Mouse (Mus musculus) 416B (cell line): Measurements from ENCODE around the gene Gab2.
A peak's percentile ranks its signal among the peaks of the same experiment; 100 is the strongest.

Experiments used
- DNase-seq: peaks from one replicate; pipeline ENCODE4 v3.0.0; 2011; ENCODE audit warnings: low read depth

Gab2 gene

DNA sequence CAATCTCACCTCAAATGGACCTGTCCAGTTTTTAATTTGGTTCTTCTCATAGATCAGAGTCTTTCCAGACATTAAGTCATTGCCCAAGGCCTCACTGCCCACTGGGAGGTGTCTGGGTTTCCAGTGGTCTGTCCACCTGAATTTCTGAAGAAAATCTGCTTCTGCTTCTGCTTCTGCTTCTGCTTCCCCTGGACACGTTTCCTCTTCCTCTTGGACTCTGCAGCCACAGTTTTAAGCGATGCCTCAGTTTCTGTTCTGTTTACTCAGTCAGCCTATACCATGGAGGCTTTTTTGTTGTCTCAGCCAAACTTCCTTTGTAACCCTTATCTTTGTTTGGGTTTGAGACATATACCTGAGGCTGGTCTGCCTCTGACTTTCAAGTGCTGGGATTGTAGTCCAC is 170.3 kb downstream of the Gab2 start:
- peak; percentile 29 for DNase-seq

DNA sequence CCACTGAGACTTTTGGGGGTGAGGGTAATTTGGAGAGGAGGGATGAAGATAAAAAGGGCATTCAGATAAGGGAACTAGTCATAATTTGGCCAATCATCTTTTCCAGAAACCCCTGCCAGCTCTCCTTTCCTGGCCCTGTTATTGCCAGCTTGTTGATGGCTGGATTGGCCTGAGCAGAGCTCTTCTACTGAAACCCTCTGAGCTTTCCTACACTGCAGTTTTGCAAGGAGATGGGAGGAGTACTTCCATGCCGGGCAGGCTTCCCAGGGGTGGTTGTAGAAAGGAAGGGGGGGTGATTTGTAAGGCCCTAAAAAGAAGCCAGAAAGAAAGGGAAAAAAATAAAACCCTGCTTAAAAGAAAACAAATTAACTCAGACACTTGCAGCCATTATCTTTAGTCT is 181.2 kb downstream of the Gab2 start:
- DNase-seq, result no peak

DNA sequence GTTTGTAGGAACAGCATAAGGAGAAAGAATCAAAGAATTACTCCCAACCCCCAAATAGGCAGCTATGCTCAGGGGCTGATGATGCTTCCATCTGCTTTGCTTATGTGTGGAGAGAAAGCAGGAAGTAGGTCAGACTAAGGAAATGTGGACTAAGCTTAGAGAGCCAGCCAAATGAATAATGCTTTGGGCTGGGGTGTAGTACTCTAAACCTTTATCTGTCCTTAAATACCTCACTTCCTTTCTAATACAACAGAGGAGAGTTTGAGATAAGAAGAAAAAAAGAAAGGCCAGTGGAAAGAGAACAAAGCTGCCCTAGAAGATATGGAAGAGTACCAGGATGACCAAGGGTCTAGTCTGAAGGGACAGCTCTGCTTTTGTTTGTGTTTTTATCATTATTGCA is 189.0 kb downstream of the Gab2 start:
- DNase-seq, result peak; percentile 92

DNA sequence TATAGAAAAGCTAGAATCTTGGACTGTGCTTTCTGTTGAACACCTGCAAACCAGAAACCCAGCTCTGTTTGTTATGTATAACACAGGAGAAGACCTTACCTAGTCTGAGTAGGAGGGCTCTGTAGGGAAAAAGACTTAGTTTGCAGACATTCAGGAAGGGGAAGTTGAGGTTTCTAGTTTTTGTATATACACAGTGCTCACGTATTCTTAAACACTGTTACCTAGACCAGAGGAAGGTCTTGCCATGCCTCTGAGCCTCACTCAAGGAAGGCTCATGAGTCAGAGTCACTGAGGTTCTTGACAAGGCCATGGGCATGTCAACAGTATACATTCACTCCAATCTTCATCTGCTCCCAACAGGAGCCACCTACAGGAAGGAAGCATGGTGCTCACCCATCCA is 189.7 kb downstream of the Gab2 start:
- DNase-seq, result peak; percentile 71

DNA sequence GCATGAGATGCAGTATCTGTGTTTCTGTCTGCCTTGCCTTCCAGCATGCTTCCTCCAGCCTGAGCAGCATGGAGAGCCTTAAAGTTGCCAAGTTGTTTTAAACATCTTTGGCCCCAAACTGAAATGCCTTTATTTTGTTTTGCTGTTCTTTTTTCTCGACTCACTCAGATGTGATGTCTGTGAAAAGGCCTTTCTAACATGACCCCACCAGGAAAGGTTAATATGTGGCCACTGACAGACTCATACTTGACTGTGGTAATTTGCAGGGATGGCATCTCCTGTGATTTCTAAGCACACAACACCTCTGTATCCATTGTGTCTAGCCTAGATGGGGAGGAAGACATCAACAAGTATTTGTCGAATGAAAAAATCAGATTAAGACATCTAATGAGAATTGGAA is 215.6 kb downstream of the Gab2 start:
- DNase-seq, result no peak

DNA sequence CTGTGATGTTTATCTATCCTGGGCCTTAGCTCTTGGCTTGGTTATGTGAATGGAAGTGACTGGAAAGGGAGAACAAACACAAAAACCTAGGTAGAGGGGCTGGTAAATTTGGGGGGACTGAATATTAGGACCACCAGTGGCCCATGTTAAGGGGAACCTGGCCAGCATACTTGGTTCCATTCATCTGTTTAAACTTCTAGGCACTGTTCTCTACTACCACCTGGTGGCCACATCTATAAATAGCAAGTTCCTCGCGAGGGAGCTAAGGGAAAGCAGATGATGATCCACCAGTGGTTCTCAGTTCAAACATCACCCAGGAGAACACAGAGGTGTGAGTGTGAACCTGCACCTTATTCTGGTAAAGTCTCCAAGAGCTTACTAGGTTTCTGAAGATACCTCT is 216.1 kb downstream of the Gab2 start:
- DNase-seq, result peak; percentile 71

DNA sequence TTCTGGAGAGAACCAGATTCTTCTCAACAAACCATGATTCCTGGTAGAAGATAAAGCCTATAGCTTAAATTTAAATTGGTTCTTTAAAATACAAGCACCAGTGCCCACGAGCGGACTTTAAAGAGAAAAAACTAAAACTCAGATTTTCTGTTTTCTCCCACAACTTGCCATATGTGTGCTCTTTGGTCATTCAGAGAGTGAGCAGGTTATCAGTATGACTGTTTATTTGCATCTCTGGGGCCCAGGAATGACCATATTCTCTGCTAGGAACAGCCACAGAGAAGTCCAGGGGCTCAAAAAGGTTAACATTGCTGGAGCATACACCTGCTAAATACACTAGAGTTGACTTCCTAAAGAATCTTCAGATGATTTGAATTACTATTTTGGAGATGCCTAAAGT is 216.9 kb downstream of the Gab2 start:
- no peak for DNase-seq

DNA sequence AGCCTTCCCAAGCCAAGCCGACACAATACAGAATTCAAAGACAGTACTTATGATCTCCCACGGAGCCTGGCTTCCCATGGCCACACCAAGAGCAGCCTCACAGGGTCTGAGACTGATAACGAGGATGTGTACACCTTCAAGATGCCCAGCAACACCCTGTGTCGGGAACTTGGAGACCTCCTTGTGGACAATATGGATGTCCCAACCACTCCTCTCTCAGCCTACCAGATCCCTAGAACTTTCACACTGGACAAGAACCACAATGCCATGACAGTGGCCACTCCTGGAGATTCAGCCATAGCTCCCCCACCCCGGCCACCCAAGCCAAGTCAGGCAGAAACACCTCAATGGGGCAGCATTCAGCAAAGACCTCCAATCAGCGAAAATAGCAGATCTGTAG is 217.6 kb downstream of the Gab2 start:
- DNase-seq, result no peak

DNA sequence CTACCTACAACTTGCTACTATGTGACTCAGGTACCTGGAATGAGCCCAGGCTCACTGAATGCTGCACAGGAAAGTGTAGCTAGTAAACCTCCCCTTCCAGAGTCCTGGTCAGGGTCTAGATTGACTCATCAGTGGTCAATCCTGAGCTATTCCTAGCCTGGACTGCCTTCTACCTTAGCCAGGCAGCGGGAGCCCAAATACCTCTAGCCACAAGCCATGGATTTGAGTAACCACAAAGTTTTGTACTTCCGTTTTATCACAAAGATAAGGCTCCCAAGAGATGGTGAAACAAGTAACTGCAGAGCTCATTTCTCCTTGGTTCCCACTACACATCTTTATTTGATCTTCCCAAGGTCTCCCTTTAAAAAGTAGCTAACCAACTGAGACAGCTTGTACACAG is 219.5 kb downstream of the Gab2 start:
- DNase-seq, result peak; percentile 15

DNA sequence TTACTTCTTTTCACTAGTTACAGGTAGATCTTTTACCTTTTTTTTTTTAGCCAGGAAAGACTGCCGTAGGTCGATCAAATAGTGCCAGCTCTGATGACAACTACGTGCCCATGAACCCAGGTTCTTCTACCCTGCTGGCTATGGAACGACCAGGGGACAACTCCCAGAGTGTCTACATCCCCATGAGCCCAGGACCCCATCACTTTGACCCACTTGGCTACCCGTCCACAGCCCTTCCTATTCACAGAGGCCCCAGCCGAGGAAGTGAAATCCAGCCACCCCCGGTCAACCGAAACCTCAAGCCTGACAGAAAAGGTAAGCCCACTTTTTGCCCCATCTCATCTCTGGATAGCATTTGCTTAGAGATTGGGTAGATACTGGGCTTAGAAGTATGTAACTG is 219.9 kb downstream of the Gab2 start:
- no peak for DNase-seq

DNA sequence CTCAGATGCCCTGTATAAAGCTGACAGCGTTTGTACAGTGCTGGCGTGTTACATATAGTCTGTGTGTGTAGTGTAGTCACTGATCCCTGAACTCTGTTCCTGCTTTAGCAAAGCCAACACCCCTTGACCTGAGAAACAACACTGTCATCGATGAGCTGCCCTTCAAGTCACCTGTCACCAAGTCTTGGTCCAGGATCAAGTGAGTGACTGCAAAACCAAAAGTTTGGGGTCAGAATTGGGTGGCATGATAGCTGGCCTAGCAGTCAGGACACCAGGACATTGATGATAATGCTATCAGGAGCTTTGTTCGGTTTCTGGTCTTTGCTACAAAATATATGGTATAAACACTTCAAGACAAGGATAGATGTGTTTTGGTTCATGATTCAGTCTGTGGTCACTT is 220.9 kb downstream of the Gab2 start:
- no peak for DNase-seq

DNA sequence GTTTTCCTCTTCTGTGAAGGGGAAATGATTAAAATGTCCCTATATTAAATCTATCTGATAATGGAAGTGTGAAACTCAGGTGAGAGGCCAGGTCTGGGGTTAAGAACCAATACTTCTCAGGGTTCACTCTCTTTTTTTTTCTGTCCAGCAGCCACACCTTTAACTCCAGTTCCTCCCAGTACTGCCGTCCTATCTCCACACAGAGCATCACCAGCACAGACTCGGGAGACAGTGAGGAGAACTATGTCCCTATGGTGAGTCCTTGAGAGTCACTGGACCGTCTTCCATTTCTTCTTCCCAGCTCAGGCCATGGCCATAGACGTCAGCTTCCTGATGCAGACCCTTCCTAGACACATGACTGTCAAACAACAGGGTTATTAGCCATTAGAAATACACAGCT is 221.5 kb downstream of the Gab2 start:
- no peak for DNase-seq

DNA sequence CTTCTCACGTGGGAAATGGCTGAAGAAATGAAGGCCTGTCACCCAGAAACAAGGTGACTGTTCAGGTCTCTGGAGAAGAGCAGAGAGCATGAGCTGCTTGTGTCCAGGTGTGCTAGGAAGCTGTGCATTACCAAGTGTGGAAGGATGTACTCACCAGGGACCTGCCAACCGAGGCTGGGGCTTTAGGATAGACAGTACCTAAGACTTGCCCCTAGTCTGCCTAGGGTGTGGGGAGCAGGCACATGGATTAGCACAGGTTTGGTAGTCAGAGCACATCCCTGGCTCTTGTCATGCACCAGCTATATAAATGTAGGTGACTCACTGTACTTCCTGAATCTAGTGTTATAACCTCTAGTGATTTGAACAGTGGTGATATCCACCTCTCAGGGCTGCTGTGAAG is 222.2 kb downstream of the Gab2 start:
- no peak for DNase-seq

DNA sequence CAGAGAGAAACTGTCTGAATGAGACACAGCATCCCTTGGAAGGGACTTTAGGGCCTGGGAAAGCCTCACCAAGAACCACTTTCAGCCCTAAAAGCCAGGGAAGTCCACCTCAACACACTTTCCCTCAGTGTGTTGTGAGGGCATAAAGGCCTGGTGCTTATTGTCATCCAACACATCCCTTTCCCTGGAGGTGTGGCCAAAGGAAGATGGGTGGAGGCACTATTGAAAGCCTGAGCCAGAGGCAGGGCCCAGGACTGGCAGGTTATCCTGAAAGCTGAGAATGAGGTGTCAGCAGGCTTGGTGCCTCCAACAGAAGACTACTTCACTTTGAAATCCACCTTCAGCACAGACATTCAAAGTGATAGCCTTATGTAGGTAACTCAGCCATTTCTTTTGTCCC is 223.1 kb downstream of the Gab2 start:
- no peak for DNase-seq

DNA sequence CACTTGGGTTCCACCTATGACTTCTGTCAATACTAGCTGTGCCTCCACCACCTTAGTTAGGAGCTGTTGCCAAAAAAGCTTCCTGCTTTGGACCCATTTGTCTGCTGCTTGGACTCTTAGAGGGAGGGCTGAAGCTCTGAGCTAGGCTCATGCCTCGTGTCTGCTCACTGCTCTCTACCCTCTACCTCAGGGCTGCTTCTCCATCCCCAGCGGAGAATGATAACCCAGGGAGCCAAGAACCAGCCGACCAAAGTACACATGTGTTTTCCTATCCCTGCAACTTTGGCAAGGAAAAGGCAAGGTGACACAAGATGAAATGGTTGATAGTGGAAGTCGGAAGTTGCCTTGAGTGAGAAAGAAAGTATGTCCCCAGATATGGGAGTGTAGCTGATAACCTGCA is 223.8 kb downstream of the Gab2 start:
- no peak for DNase-seq

DNA sequence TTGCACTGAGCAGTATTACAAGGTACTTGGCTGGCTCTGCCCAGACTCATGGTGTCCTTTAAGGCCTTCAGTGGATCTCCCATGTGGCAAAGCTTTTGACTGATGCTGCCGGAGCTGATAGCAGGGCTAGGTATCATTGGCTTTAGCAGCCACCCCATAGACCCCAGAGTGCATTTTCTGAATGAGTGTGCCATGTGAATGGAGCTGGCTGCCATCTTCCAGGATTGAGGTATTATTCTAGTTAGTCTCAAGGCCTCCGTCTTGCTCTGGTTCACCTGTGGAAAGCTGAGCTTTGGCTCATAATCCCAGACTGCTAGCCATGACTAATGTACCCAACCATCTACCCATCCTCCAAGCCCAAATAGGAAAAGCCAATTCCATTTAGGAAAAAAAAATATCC is 225.4 kb downstream of the Gab2 start:
- DNase-seq, result no peak

DNA sequence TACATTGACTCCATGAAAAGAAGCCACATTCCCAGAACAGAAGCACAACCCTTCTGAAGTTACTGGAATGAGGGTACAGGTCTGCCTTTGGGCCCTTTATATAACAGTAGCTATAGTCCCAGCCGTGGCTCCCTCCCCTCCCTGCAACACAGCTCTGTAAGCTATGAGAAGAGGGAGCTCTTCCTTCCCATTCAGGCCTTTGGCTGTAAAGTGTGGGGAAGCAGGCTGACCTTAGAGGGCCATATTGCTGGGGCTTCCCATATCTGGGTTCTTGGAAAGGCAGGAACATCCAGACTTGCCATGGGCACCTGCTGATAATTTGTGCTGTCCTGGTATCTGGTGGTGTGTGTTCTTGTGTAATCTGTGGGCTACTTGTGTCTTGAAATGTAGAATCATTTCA is 226.2 kb downstream of the Gab2 start:
- no peak for DNase-seq

DNA sequence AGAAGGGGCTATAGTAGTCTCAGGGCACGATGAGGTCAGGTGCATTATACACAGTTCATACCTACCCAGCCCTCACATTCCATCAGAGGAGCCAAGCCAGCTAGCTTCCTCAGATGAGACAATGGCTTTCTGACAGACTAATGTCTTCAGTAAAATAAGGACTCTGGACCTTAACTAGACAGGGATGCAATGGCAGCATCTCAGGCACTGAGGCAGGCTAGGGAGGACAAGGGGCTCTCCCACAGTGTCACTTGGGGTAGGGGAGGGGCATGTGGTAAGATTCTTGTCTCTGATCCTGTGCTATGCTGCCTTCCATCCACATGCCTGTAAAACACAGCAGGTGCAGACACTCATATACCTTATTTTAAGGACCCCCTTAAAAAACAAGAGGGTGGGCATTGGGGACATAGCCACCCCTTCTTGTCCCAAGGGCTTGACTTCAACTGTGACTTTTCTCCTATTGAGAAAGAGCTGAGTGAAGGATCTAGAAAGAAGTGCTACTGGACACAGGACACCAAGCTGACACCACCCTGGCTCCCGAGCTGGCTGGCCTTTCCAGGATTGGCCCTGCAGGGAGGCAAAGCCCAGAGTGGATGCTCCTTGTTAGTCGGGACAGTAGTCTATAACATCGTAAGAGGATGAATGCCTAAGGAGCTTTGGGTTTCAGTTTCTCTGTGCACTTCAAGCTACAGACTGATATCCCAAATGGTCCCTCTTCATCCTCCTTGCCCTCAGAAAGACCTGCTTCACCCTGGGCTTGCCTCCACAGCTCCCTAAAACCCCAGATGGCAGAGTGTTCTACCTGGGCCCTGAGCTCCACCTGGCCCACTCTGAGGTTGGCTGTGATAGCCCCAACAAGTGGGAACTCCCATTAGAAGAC is 228.3 kb downstream of the Gab2 start:
- DNase-seq, result no peak

DNA sequence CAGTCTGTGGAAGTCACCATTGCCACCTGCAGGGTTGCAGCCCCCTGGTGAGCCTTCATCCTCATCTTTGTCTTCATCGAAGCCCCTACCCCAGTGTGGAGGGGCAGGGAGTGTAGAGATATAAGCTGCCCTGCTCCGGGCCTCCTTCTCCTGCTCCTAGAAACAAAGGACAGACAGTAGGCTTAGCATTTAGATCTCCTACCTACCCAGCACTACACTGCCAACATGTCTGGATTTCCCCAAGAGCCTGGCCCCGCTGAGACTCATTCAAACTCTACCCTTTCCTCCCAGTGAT is 228.9 kb downstream of the Gab2 start:
- DNase-seq, result no peak

DNA sequence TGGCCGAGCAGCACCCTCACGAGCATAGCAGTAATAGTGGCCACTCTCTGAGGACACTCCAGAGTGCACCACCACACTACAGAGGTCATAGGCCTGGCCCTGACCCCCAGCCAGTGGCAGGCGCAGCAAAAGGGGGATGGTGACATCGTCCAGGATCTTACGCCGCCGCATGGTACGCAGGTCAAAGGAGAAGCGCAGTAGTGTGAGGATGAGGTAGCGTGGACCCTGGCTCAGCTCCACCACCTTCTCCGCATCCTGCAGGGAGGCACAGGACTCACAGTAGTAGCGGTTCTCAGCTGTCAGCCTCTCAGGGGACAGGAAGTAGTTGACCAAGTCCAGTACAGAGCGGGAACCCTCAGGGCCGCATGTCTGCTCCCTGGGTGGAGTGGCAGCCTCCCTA is 230.2 kb downstream of the Gab2 start:
- no peak for DNase-seq

DNA sequence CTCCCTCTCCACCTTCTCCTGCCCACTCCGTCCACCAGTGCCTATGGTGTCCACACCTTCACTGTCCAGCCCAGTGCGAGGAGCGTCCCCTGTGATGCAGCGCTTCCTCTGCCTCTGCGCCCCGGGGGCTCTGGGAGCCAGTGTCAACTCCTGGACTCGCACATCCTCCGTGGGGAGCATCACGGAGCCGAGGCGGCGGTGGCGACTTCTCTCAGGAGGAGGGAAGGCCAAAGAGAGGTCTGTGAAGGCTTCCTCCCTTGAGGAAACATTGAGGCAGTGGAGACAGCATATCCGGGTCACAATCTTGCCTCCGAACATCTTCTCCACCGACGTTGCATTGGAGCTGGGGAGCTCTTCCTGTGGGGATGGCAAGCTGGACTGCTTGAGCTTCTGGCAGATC is 230.8 kb downstream of the Gab2 start:
- DNase-seq, result no peak

DNA sequence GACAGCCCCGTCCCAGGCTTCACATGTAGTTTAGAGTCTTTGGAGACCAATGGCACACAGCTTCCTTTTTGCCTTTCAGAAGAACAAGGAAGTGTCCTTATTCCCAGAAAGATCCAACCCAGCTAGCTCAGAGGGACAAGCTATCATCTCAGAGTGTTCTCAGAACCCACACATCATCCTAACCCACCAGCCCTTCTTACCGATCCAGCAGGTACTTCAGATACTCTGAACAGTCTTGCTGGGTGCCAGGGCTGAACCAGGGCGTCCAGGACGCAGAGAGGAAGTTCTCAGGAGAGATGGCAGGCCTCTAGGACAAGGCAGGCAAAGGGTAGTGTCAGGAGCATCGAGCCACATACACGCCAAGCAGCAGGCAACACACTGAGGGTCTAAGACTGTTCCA is 231.5 kb downstream of the Gab2 start:
- DNase-seq, result no peak

DNA sequence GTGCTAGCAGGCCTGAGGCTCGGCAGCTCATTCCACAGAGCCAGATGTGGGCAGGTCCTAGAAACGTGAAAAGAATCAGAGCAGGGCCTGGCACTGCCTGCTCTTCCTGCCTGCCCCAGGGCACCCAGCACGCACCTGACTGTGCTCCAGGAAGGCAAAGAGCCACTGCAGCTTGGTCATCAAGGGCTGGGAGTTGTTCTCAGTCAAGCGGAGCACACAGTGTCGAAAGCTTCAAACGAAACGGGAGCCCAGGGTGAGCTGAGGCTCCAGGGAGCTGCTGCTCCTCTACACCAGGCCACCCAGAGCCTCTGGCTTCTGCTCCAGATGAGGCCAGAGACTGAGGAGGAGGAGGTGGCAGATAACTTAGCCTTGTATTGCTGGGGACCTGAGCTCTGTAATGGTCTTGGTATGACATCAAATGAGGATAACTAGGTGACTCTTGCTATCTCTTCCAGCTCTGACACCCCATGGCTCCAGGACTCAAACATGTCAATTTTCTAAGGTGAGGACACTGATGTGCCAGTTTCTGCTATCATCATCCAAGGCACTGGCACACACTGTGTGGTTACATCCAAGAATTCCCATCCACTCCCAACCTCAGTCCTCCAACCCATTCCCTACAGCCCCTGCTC is 232.1 kb downstream of the Gab2 start:
- no peak for DNase-seq

DNA sequence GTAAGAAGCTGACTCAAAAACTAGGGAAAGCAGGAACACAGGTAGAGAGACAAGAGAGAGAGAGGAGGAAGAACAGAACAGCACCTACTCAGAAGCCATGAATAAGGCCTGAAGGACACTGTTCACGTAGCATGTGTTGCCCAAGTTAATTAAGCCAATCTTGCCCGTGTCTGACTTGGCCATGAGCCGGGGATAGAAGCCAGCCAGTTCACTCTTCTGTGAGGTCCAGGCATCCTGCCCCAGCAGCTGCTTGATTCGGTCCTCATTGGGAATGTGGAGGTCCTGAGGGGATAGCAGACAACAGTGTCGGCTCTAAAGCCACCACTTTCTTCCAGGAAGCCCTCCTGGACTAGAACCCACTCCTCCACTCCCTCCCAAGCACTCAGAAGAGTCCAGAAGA is 233.3 kb downstream of the Gab2 start:
- DNase-seq, result no peak
